Mouse (Mus musculus) thymus, postnatal 25 days (tissue): ENCODE data around the gene Kif15.

Experiments
- DNase-seq: peaks from one replicate; pipeline ENCODE4 v3.0.0; 2022

Gene Kif15

GRCm38 (mm10) chr9:122950643-122951475 lies at the start of gene Kif15, which contains the start of gene 1110059G10Rik:
Kif15 (plus strand) TSS chr9:122951046.
1110059G10Rik (minus strand) TSS chr9:122951000.
- DNase-seq = peak; percentile 94

- DNase-seq = no peak
Observed at GRCm38 (mm10) chr9:122901047-122901446, 49.8 kb upstream of the Kif15 start.

GRCm38 (mm10) chr9:122902717-122903535 lies 47.9 kb upstream of the Kif15 start:
- DNase-seq = no peak

- no peak for DNase-seq
Observed at GRCm38 (mm10) chr9:122922436-122922835, 28.4 kb upstream of the Kif15 start.

- DNase-seq = peak; percentile 1
Observed at GRCm38 (mm10) chr9:122922936-122923381, 27.9 kb upstream of the Kif15 start, which contains the start of gene Zfp105. Zfp105 (plus strand) TSS chr9:122923072.

- no peak for DNase-seq
Observed at GRCm38 (mm10) chr9:122928915-122929314, 21.9 kb upstream of the Kif15 start.

- DNase-seq = no peak
Observed at GRCm38 (mm10) chr9:122998406-122999192, 47.8 kb downstream of the Kif15 start.

GRCm38 (mm10) chr9:122999193-122999586 lies 48.3 kb downstream of the Kif15 start:
- no peak for DNase-seq

GRCm38 (mm10) chr9:123004718-123005117 lies 53.9 kb downstream of the Kif15 start:
- DNase-seq = no peak

- no peak for DNase-seq
Observed at GRCm38 (mm10) chr9:123006071-123006470, 55.2 kb downstream of the Kif15 start.

- peak; percentile 88 for DNase-seq
Observed at GRCm38 (mm10) chr9:123020995-123021631, 70.3 kb downstream of the Kif15 start, which contains the start of gene Tmem42. Tmem42 (plus strand) TSS chr9:123021326.

GRCm38 (mm10) chr9:123021636-123022379 lies 71.0 kb downstream of the Kif15 start:
- no peak for DNase-seq

- DNase-seq = no peak
Observed at GRCm38 (mm10) chr9:123024201-123024600, 73.4 kb downstream of the Kif15 start.

- DNase-seq = no peak
Observed at GRCm38 (mm10) chr9:123031496-123032246, 80.8 kb downstream of the Kif15 start.

- DNase-seq = no peak
Observed at GRCm38 (mm10) chr9:123034426-123034825, 83.6 kb downstream of the Kif15 start, which contains the start of gene Tgm4. Tgm4 (plus strand) TSS chr9:123034726.

- no peak for DNase-seq
Observed at GRCm38 (mm10) chr9:123047665-123048064, 96.8 kb downstream of the Kif15 start.

GRCm38 (mm10) chr9:123058724-123059292 lies 108.0 kb downstream of the Kif15 start:
- peak; percentile 44 for DNase-seq

- no peak for DNase-seq
Observed at GRCm38 (mm10) chr9:123060172-123060571, 109.3 kb downstream of the Kif15 start.
